Mouse (Mus musculus) CD4-positive, CD25-positive, alpha-beta regulatory T cell, adult 4 months (primary cell): ENCODE results near the gene Kat7. TPM values are rescaled to one million over a fixed set of nuclear protein-coding genes. Genes with fewer than 3 reads are reported as not detected.

Experiments used
- ATAC-seq: one replicate; pipeline ENCODE4 v1.8.0; 2017
- polyA plus RNA-seq, 2 experiments: library from polyadenylated mRNA; unstranded; fragments of 100-300 nt; shearing (Covaris generic); gene quantifications; one replicate each; pipeline ENCODE4 v1.2.1; 2017

Gene Kat7
- polyA plus RNA-seq, 2 experiments from 2014 or later: 44.9 to 65.7 TPM

DNA sequence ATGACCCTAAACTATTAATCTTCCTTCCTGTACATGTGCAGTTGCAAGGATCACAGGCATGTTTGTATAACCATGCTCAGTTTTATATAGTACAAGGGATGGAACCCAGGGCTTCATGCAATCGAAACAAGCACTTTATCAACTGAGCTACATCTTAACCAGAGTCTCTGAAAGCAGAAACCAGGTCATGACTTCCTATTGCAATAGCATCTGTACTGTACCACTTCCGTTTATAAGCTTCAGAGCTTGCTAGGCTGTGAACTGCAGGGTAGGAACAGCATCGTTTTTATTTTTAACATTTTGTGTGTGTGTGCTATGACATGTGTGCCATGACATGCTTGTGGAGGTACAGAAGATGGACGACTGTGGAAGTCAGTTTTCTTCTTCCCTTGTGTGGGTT, 23.2 kb upstream of the Kat7 start:
- peak; percentile 49 for ATAC-seq

- ATAC-seq: no peak
These were observed 20.6 kb upstream of the Kat7 start for GRCm38 (mm10) chr11:95330662-95331061.

DNA sequence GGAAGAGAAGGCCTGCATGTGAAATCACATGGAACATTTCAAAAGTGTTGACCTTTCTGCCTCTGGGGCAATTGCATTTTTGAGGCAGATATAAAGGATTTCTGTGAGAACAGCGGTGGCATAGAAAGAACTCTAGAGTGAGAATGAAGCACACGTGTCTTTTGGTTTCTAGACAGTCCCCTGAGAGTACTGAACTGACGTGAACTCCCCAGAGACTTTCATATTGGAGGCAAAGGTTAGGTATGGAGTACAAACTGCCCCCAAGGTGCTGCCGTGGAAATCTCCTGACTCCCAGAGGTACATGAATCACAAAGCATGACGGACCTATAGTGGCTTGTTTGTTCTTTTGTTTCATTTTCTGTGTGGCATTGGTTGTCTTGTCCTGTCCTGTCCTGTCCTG, 18.6 kb upstream of the Kat7 start:
- ATAC-seq: no peak

- ATAC-seq: no peak
These were observed 16.2 kb upstream of the Kat7 start for GRCm38 (mm10) chr11:95326243-95326642.

DNA sequence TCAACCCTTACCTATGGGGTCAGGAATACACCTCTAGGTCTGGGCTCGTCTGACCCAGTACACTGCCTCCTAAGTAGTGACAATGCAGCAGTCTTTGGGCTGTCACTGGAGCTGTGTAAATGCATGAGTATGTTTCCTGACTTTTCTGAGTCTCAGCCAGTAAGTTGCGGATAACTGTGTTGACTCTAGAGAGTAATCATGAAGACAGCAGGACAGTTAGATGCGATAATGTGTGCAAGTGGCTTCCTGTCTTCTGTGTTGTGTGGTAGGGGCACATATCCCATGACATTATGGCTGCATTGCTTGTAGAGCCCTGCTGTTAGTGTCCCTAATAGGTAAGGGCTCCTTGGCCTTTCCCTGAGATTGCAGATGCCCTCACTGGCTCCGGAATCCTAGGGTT, 15.8 kb upstream of the Kat7 start:
- ATAC-seq: no peak

- ATAC-seq: no peak
These were observed 14.1 kb upstream of the Kat7 start for GRCm38 (mm10) chr11:95324181-95324580.

GRCm38 (mm10) chr11:95320010-95320409, 10.0 kb upstream of the Kat7 start:
- no peak for ATAC-seq

DNA sequence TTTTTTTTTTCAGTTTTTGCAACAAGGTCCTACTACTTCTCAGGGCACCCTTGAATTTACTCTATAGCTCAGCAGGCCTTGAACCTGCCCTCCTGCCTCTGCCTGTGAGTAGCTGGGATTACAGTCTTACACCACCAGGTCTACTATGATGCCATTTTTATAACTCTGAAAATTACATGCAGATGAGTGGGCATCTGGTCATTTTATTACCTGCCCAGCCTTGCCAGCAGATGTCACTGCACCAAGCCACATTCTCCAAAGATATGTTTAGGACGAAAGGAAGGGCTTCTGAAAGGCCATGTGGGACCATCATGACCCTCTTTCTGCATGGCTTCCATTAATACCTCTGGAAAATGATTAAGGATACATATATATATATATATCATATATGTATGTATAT, 9.5 kb upstream of the Kat7 start:
- ATAC-seq: no peak

DNA sequence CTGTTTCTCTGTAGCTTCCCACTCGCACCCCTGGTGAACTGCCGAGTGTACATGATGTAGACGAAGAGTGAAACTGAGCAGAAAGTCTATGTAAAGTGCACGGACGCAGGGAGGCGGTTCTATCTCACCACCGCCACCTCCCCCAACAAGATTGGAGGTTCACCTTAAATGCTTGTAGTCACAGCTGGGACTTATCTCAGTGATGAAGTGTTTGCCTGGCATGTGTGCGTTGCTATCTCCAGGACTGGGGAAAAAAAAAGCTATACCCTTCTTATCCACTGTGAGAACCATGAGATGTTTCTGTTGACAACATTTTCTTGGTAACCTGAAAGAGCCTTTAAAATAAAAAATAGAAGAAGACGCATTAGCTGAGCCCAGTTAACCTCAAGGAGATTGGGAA, 8.1 kb upstream of the Kat7 start:
- ATAC-seq: no peak

- no peak for ATAC-seq
These were observed 5.3 kb upstream of the Kat7 start for GRCm38 (mm10) chr11:95315215-95315955.

GRCm38 (mm10) chr11:95311425-95311807, 1.4 kb upstream of the Kat7 start:
- ATAC-seq: no peak

DNA sequence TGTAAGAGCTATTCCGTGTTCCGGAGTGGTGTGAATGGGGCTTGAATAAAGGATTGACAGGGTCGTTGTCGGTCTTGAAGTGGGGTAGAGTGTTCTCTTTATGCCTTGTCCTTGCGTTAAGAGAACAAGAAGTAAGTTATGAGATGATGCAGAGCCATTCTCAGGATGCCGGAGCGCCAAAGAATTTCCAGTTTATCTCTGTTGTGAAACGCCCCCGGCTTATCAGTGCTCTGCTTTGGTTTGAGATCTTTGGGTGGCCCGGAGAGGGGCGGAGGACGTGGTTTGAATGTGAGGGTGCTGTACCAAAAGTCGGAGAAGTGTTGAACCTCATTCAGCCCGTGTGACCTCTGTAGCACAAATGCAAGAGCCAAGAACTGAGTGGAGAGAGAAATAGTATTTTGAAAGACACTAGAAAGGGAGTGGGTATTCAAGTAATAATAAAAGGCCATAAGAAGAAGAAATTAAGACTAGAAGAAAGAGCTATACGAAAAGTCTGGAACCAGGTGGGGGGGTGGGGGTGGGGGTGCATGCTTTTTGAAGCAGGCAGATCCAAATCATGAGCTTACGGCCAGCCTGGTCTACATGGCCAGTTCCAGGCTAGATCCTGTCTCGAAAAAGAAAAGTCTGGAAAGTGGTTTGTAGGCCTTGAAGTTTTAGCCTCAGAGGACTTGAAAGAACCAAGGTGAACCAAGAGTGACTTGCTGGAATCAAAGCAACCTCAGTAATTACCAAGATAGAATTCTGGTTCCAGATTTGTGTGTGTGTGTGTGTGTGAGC, 790 bp upstream of the Kat7 start:
- no peak for ATAC-seq

DNA sequence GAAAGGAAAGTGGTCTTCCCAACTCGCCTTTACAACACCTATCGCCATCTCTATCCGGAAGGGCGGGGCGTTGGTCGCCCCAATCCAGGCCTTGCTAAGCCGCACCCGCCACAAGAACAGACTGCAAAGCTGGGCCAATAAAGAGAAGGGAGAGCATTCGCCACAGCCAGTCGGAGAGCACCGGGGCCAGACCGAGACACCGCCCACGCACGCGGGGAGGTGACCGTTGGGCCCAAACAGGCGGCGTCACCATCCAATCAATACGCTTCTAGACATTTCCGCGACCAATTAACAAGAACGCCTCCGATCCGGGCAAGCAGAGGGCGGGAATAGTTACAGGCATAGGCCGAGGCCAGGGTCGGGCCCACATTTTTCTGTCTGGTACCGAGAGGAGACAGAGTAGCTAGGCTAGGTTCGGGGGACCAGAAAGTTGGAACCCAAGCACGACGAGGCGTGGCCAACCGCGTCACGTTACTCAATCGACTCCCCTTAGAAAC, 488 bp downstream of the Kat7 start:
- ATAC-seq: peak; percentile 79

- no peak for ATAC-seq
These were observed 2.5 kb downstream of the Kat7 start for GRCm38 (mm10) chr11:95307526-95307925.

GRCm38 (mm10) chr11:95305600-95305999, 4.4 kb downstream of the Kat7 start:
- ATAC-seq: no peak

DNA sequence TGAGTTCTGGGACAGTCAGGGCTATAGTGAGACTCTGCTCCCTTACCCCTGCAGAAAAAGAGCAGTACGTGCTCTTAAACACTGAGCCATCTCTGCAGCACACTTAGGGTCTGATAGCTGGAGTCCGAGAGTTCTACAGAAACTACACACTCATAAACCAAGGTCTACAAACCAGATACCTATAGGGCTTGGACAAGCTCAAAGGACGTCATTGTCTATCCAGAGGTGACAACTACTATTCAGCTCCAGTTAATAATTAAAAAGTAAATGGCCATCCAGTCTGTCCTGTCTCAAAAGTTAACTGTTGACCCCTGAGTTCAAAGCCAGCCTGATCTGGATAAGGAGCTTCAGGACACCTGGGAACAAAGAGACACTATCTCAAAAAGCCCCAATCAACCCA, 8.3 kb downstream of the Kat7 start:
- no peak for ATAC-seq

GRCm38 (mm10) chr11:95299886-95300285, 10.2 kb downstream of the Kat7 start:
- ATAC-seq: no peak

DNA sequence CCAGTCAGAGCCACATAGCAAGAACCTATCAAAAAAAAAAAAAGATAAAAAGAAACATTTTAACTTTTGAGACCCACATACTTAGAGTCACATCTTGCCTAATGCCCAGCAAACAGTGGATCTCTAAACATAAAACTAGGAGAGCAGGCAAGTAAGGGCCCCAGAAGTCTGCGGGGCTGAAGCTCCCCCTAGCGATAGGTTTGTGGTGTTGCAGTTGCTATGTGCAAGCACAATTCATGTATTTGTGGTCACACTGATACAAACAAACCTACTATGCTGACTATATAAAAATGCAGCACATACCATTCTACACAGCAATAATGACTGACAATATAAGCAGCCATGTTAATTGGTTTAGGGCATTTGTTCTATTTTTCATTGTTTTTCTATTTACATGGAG, 11.9 kb downstream of the Kat7 start:
- ATAC-seq: peak; percentile 69

DNA sequence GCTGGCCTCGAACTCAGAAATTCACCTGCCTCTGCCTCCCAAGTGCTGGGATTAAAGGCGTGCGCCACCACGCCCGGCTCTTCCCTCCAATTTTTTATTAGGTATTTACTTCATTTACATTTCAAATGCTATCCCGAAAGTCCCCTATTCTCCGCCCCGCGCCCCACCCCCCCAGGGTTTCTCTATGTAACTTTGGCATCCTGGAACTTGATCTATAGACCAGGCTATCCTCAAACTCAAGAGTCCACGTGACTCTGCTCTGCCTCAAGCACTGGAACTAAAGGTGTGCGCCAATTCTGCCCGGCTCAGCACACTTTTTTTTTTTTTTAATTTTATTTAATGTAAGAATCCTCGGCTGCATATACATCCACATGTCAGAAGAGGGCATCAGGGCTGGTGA, 14.3 kb downstream of the Kat7 start:
- no peak for ATAC-seq

- ATAC-seq: no peak
These were observed 16.9 kb downstream of the Kat7 start for GRCm38 (mm10) chr11:95293017-95293624.

GRCm38 (mm10) chr11:95291998-95292397, 18.0 kb downstream of the Kat7 start:
- ATAC-seq: no peak

DNA sequence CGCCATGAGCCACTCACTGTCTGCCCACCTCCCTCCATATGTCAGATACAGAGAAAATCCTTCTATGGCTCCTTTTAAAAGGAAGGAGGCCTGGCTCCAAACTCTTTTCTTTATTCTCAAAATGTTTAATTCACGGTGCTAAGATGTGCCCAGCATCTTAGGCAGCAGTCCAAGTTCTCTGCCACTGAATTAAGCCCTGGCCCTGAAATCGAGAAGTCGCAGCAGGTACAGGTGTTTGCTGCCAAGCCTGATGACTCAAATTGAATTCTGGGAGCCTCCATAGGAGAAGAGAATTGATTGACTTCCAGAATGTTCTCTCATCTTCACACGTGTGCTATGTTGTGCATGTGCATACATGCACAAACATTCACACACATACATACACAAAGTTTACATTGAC, 27.7 kb downstream of the Kat7 start:
- ATAC-seq: no peak

DNA sequence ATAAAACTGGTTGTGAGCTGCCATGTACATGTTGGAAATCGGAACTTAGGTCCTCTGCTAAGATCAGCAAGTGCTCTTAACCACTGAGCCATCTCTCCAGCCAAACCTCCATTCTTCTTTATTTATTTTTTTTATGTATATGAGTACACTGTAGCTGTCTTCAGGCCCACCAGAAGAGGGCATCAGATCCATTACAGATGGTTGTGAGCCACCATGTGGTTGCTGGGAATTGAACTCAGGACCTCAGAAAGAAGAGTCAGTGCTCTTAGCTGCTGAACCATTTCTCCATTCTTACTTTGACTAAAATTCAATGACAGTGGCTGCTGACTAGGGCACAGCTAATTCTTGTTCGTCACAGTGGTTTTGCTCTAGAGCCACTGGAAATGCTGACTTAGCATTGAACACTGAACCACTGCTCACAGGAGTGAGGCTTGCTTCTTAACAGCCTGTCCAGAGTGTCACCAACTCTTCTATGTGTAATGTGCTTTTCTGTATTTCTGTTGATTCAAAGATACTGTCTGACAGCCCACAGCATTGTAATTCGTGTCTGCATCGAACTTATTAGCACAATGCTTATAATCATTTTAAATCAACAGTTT, 30.9 kb downstream of the Kat7 start:
- ATAC-seq: no peak
